Mouse (Mus musculus) embryonic fibroblast, embryonic 13.5 days (primary cell): Measurements from ENCODE around the gene Gm10985. TPM values are rescaled to one million over a fixed set of nuclear protein-coding genes. Genes with fewer than 3 reads are reported as not detected.

Experiments
- H3K27ac ChIP-seq: 2 replicates; pipeline ENCODE4 v1.5.1; 2012; ENCODE audit warnings: low read length, control low read depth, inconsistent platforms; ENCODE audit not compliant: insufficient read depth
- H3K4me1 ChIP-seq: 2 replicates; pipeline ENCODE4 v1.6.1; 2011; ENCODE audit warnings: low read length; ENCODE audit not compliant: control insufficient read depth, insufficient read depth
- H3K4me3 ChIP-seq: 2 replicates; pipeline ENCODE4 v1.5.1; 2011; ENCODE audit warnings: mild to moderate bottlenecking, control low read depth, low read length; ENCODE audit not compliant: insufficient read depth
- CTCF ChIP-seq: IDR thresholded peaks from 2 replicates; pipeline ENCODE4 v1.5.1; 2011; ENCODE audit warnings: mild to moderate bottlenecking, control low read depth, low read length, moderate library complexity, borderline replicate concordance; ENCODE audit not compliant: insufficient read depth
- POLR2A ChIP-seq: IDR thresholded peaks from 2 replicates; pipeline ENCODE4 v1.6.1; 2011; ENCODE audit warnings: low read depth, mild to moderate bottlenecking, control low read depth, low read length, moderate library complexity
- polyA plus RNA-seq: library from polyadenylated mRNA; stranded (reverse); fragments of >200 nt; gene quantifications from 2 replicates; pipeline ENCODE4 v1.2.4, GENCODE M21; 2011; ENCODE audit warnings: low read depth; ENCODE audit not compliant: missing spikeins, insufficient read length

Gm10985 gene
- polyA plus RNA-seq: not detected in 2 replicates

DNA sequence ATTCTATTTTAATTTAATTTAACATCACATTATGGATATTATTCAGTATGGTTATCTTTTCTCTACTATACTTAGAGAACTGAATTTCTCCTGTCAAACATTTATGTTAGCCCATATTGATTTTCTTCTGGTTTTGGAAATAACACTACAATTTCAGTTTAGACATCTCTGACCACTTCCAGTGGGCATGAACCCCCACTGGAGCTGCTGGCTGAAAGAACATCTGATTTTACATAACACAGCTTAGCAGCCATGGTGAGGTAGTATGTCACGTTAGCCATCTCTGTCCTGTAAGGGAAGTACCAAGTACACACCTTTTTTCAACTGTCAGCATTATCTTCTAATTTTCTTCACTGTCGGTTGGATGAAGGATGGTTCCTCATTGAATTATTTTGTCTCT lies at the start of gene Gm10985:
Gene Gm10985 (plus strand): TSS at position 301 of the 400 bp plus-strand sequence.
- Histone ChIP-seq H3K4me3 (no peak within 1 kb of the TSS), H3K27ac (no peak within 1 kb of the TSS), H3K4me1 (no peaks in the 10 kb centered on the region)
- TF ChIP-seq POLR2A: no peak

DNA sequence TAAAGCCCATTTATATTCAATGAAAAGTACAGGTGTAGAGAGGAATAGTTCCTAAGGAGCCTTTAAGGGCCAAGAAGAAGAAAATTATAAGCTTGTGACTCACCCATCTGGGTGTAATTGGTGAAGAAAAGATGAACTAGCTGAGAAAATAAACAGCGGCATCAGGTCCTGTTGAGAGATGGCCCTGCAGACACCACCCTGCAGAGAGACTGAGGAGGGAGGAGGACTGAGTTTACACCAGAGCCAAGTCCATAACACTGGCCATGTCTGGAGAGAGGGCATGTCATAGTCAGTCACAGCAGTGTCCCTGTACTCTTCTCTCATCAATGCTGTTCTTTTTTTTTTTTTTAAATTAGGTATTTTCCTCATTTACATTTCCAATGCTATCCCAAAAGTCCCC lies 48.0 kb upstream of the Gm10985 start:
- no peak overlapping the region for H3K4me3 ChIP-seq
- no peaks in the 10 kb centered on the region for H3K4me1 ChIP-seq
- TF ChIP-seq POLR2A (no peak), CTCF (no peak)

DNA sequence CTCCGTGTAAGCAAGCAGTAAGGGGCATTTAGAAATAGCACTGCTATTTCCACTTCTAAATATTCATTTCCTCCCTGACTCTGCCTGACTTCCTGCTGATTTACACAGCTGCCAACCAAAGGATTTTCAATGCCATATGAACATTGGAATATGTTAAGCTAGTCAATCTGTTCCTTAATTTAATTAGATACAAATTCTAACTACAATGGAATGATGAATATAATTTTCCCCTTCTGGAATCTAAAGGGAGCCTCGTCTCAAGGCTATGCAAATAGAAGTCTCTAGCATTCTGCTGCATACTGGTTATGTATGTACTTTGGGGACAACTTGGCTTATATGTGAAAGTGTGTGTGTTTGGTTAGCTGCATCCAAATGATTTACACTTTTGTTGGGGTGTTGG lies 45.2 kb upstream of the Gm10985 start:
- TF ChIP-seq POLR2A (no peak), CTCF (no peak)
- H3K4me1 ChIP-seq: no peaks in the 10 kb centered on the region
- H3K27ac ChIP-seq: no peak overlapping the region
- H3K4me3 ChIP-seq: no peak overlapping the region

More for the DNA sequence above, 48.0 kb upstream of the Gm10985 start:
- H3K27ac ChIP-seq: no peak overlapping the region

DNA sequence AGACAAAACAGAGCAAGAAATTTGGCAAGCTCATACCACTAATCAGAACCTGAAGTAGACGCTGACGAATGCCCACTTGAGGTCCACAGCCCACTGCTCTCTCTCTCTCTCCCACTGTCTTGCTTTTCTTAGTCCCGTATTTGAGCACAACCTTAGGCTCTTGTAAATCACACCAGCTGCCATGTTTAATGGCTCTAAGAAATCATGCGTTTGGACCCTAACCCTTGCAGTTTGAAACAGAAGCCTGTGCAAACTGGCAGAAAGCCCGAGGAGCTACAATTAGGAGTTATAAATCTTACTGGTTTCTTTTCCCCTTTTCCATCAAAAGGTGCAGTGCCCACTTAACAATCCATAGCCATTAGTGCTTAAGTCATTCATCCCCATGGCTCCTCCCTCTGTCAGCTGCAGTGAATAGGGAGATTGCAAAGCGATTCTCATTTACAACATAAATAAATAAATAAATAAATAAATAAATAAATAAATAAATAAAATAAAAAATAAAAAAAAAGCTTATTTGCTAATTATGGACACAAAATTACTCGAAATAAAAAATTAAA lies 31.4 kb upstream of the Gm10985 start:
- no peak for TF ChIP-seq POLR2A
- TF ChIP-seq CTCF: no peak
- Histone ChIP-seq H3K4me3 (no peak overlapping the region), H3K4me1 (no peaks in the 10 kb centered on the region), H3K27ac (no peak overlapping the region)

DNA sequence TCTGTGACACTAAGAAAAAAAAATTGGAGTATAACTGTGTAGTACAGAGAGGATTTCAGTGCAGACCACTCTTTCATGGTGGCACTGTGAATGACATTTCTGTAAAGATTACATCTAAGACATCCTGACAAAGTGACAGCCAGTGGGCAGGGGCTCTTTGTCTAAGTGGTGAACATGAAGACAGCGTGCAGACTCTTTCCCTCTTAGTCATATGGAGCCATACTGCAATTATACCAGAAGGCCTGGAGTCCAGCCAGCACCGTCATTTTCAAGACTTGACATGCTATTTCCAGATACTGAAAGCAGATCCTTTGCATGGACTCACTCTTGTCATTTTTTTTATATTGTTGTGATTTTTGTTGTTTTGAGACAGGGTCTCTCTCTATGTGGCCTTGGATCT lies 10.6 kb upstream of the Gm10985 start:
- TF ChIP-seq POLR2A (no peak), CTCF (no peak)
- no peaks in the 10 kb centered on the region for H3K4me1 ChIP-seq
- no peak overlapping the region for H3K27ac ChIP-seq
- no peak overlapping the region for H3K4me3 ChIP-seq

DNA sequence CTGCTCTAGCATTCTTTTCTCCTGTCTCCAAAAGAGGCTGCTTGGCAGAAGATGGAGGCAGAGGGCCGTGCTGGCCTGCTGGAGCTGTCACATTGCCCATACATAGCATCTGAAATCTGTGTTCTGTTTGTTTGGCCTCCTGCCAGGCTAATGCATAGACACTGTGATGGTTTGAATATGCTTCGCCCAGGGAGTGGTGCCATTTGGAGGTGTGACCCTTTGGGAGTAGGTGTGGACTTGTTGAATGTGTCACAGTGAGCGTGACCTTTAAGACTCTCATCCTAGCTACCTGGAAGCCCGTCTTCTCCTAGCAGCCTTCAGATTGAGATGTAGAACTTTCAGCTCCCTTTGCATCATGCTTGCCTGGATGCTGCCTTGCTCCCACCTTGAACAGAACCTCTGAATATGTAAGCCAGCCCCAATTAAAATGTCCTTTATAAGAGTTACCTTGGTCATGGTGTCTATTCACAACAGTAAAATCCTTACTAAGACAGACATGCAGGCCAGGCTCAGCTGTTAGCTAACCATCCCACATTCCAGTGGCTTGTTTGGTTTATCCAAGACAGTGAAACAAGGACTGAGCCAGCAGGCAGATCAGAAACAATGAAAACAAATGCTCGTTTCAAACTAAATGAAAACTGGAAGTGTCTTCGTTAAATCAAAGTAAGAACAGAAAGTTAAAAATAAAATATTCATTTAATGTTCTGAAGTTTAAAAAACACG lies 1.5 kb downstream of the Gm10985 start:
- Histone ChIP-seq H3K4me1 (no peaks in the 10 kb centered on the region), H3K4me3 (no peak overlapping the region), H3K27ac (no peak overlapping the region)
- TF ChIP-seq POLR2A (no peak), CTCF (no peak)

DNA sequence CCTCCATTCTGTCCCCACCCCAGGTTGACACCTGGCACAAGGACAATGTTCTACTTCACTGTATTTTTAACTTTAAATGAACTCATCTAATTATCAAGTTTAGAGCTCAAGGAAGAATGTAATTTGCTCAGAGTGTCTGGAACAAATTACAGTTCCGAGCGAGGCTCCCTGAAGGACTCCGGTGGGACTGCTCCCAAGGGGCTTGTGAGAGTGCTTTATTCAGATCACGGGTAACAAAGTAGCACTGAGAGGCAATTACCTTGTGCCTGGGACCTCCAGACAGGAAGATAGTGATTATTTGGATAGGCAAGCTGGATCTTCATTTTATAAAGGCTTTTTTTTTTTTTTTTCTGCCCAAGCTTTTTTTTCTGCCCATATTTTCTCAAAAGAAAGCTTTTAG lies 2.8 kb downstream of the Gm10985 start:
- Histone ChIP-seq H3K4me1 (no peaks in the 10 kb centered on the region), H3K4me3 (no peak overlapping the region), H3K27ac (no peak overlapping the region)
- no peak for TF ChIP-seq POLR2A
- no peak for TF ChIP-seq CTCF

DNA sequence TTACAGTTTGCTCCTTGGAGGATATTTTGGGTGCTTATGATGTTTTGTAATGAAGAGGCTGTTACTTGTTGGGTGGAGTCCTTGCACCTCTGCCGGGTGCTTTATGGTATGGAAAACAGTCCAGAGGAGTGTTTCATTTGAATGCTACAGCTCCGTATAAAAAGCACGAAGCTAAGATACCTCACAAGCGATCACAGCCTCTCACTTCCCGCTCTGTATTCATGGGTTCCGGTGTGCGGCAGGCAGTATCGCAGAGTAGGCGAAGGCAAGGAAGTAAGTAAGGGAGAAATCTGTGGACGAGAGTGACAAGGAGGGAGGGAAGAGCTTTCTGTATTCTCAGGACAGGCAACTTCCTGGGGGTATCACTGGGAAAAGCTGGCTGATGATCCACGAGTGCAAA lies 3.4 kb downstream of the Gm10985 start:
- H3K27ac ChIP-seq: no peak overlapping the region
- H3K4me1 ChIP-seq: no peaks in the 10 kb centered on the region
- no peak overlapping the region for H3K4me3 ChIP-seq
- no peak for TF ChIP-seq CTCF
- no peak for TF ChIP-seq POLR2A

DNA sequence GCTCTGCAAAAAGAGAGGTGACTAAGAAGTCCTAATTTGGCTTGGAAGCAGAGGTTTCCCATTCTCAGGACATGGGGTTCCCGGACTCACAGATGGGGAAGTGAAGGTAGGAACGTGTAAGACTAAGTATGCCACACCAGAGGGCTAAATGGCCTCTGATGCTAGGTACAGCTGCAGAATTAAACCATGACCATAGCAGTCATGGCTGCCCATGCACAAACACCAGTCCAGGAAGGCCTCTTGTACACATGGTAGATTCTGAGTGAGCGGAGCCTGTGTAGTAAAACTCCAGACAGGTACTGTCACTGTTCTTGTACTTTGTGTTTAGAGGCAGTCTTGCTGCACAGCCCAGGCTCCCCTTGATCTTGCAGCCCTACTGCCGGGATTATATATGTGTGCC lies 9.4 kb downstream of the Gm10985 start:
- Histone ChIP-seq H3K4me3 (no peak overlapping the region), H3K4me1 (no peaks in the 10 kb centered on the region), H3K27ac (no peak overlapping the region)
- TF ChIP-seq POLR2A (no peak), CTCF (no peak)

DNA sequence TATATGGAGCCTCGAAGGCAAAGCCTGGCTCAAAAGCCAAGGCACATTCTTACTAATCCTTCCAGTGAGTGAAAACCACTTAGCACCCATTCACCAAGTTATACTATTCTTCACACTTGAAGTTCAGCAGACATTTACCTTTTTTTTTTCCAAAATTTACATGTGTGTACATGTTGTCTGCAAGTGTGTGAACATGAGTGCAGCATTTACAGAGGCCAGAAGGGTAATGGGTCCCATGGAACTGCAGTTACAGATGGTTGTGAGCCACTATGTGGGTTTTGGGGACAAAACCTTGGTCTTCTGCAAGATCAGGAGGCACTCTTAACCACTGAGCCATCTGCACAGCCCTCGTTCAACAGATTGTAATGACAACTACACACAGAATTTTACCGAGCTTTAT lies 9.9 kb downstream of the Gm10985 start:
- no peak for TF ChIP-seq POLR2A
- no peak for TF ChIP-seq CTCF
- H3K4me1 ChIP-seq: no peaks in the 10 kb centered on the region
- no peak overlapping the region for H3K27ac ChIP-seq
- no peak overlapping the region for H3K4me3 ChIP-seq
